Mouse (Mus musculus) kidney, adult 2 months (tissue): ENCODE results near the gene A730009L09Rik.

ENCODE experiments used
- CTCF ChIP-seq: fragments of 200-500 bp; conservative IDR thresholded peaks from 2 replicates; pipeline ENCODE4 v1.5.1; 2011; ENCODE audit warnings: low read depth, mild to moderate bottlenecking, control low read depth, low read length, moderate library complexity, mixed read lengths; ENCODE audit not compliant: insufficient read depth, insufficient read length
- POLR2A ChIP-seq: fragments of 200-500 bp; IDR thresholded peaks from one replicate; pipeline ENCODE4 v1.6.1; 2011; ENCODE audit warnings: low read depth, low read length, control low read depth

GRCm38 (mm10) chr16:84477528-84477927, 37.4 kb upstream of the A730009L09Rik start:
- TF ChIP-seq CTCF (no peak), POLR2A (no peak)
